Mouse (Mus musculus): Measurements from ENCODE around the gene Chuk. TPM values are rescaled to one million over a fixed set of nuclear protein-coding genes. Genes with fewer than 3 reads are reported as not detected.

Chuk gene
- polyA plus RNA-seq, 1 experiment = 11.8 TPM

- no peak for DNase-seq (ENCODE audit: low read depth in 1 of 2, low spot score in 2 of 2)
- Histone ChIP-seq H3K4me1 (ENCODE audit: control insufficient read depth, insufficient read depth, insufficient read length) (no peaks in the 10 kb centered on the region; the same call in 1 of the 2 replicates), H3K4me3 (ENCODE audit: extremely low read depth, insufficient read depth, insufficient read length) (peak overlapping the region; percentile 92), H3K27me3 (ENCODE audit: control insufficient read depth, insufficient read depth, low read length) (no peaks in the 10 kb centered on the region), H3K27ac (ENCODE audit: insufficient read depth, low read length) (no peak overlapping the region), H3K36me3 (ENCODE audit: control insufficient read depth, insufficient read depth, low read length) (peaks cover 7% of the 10 kb centered on the region)
- WGBS = 38% methylated on average over 22 of the region's 22 CpGs
- no peak for TF ChIP-seq POLR2A (IDR thresholded peaks at IDR 0.05; ENCODE audit: low read depth, low read length)
- TF ChIP-seq CTCF (IDR thresholded peaks at IDR 0.05; ENCODE audit: extremely low read depth, insufficient read depth, insufficient read length, insufficient replicate concordance) = no peak
Observed at GRCm38 (mm10) chr19:44107661-44108521, 611 bp upstream of the Chuk start.

GRCm38 (mm10) chr19:44104393-44104792, 2.9 kb downstream of the Chuk start:
- Histone ChIP-seq H3K27me3 (ENCODE audit: control insufficient read depth, insufficient read depth, low read length) (no peaks in the 10 kb centered on the region), H3K4me3 (ENCODE audit: extremely low read depth, insufficient read depth, insufficient read length) (no peak overlapping the region), H3K27ac (ENCODE audit: insufficient read depth, low read length) (no peak overlapping the region), H3K4me1 (ENCODE audit: control insufficient read depth, insufficient read depth, insufficient read length) (no peaks in the 10 kb centered on the region; the same call in 1 of the 2 replicates), H3K36me3 (ENCODE audit: control insufficient read depth, insufficient read depth, low read length) (peaks cover 8% of the 10 kb centered on the region)
- 86% methylated on average over 1 of the region's 1 CpGs for WGBS
- no peak for DNase-seq (ENCODE audit: low read depth in 1 of 2, low spot score in 2 of 2)
- TF ChIP-seq POLR2A (IDR thresholded peaks at IDR 0.05; ENCODE audit: low read depth, low read length) (no peak), CTCF (IDR thresholded peaks at IDR 0.05; ENCODE audit: extremely low read depth, insufficient read depth, insufficient read length, insufficient replicate concordance) (no peak)

- Histone ChIP-seq H3K36me3 (ENCODE audit: control insufficient read depth, insufficient read depth, low read length) (peaks cover 11% of the 10 kb centered on the region), H3K27me3 (ENCODE audit: control insufficient read depth, insufficient read depth, low read length) (no peaks in the 10 kb centered on the region), H3K4me3 (ENCODE audit: extremely low read depth, insufficient read depth, insufficient read length) (no peak overlapping the region), H3K27ac (ENCODE audit: insufficient read depth, low read length) (no peak overlapping the region), H3K4me1 (ENCODE audit: control insufficient read depth, insufficient read depth, insufficient read length) (no peaks in the 10 kb centered on the region)
- no peak for DNase-seq (ENCODE audit: low read depth in 1 of 2, low spot score in 2 of 2)
- WGBS = 91% methylated on average over 3 of the region's 3 CpGs
- TF ChIP-seq POLR2A (IDR thresholded peaks at IDR 0.05; ENCODE audit: low read depth, low read length) (no peak), CTCF (IDR thresholded peaks at IDR 0.05; ENCODE audit: extremely low read depth, insufficient read depth, insufficient read length, insufficient replicate concordance) (no peak)
Observed at GRCm38 (mm10) chr19:44103001-44103400, 4.3 kb downstream of the Chuk start.

GRCm38 (mm10) chr19:44100840-44101239, 6.4 kb downstream of the Chuk start:
- no peak overlapping the region for H3K27ac ChIP-seq (ENCODE audit: insufficient read depth, low read length)
- no peaks in the 10 kb centered on the region for H3K27me3 ChIP-seq (ENCODE audit: control insufficient read depth, insufficient read depth, low read length)
- DNase-seq (ENCODE audit: low read depth in 1 of 2, low spot score in 2 of 2) = no peak
- H3K4me3 ChIP-seq (ENCODE audit: extremely low read depth, insufficient read depth, insufficient read length) = no peak overlapping the region
- H3K4me1 ChIP-seq (ENCODE audit: control insufficient read depth, insufficient read depth, insufficient read length) = no peaks in the 10 kb centered on the region
- H3K36me3 ChIP-seq (ENCODE audit: control insufficient read depth, insufficient read depth, low read length) = peaks cover 21% of the 10 kb centered on the region
- TF ChIP-seq POLR2A (IDR thresholded peaks at IDR 0.05; ENCODE audit: low read depth, low read length) (no peak), CTCF (IDR thresholded peaks at IDR 0.05; ENCODE audit: extremely low read depth, insufficient read depth, insufficient read length, insufficient replicate concordance) (no peak)

GRCm38 (mm10) chr19:44086278-44086677, 21.0 kb downstream of the Chuk start:
- H3K36me3 ChIP-seq (ENCODE audit: control insufficient read depth, insufficient read depth, low read length) = peaks cover 17% of the 10 kb centered on the region
- DNase-seq (ENCODE audit: low read depth in 1 of 2, low spot score in 2 of 2) = no peak
- H3K27ac ChIP-seq (ENCODE audit: insufficient read depth, low read length) = no peak overlapping the region
- TF ChIP-seq CTCF (IDR thresholded peaks at IDR 0.05; ENCODE audit: extremely low read depth, insufficient read depth, insufficient read length, insufficient replicate concordance) (no peak), POLR2A (IDR thresholded peaks at IDR 0.05; ENCODE audit: low read depth, low read length) (no peak)
- 90% methylated on average over 3 of the region's 3 CpGs for WGBS
- no peak overlapping the region for H3K4me3 ChIP-seq (ENCODE audit: extremely low read depth, insufficient read depth, insufficient read length)
- H3K27me3 ChIP-seq (ENCODE audit: control insufficient read depth, insufficient read depth, low read length) = no peaks in the 10 kb centered on the region
- H3K4me1 ChIP-seq (ENCODE audit: control insufficient read depth, insufficient read depth, insufficient read length) = no peaks in the 10 kb centered on the region

- Histone ChIP-seq H3K27me3 (ENCODE audit: control insufficient read depth, insufficient read depth, low read length) (no peaks in the 10 kb centered on the region), H3K27ac (ENCODE audit: insufficient read depth, low read length) (no peak overlapping the region), H3K36me3 (ENCODE audit: control insufficient read depth, insufficient read depth, low read length) (peaks cover 25% of the 10 kb centered on the region), H3K4me3 (ENCODE audit: extremely low read depth, insufficient read depth, insufficient read length) (no peak overlapping the region), H3K4me1 (ENCODE audit: control insufficient read depth, insufficient read depth, insufficient read length) (no peaks in the 10 kb centered on the region)
- DNase-seq (ENCODE audit: low read depth in 1 of 2, low spot score in 2 of 2) = no peak
- TF ChIP-seq POLR2A (IDR thresholded peaks at IDR 0.05; ENCODE audit: low read depth, low read length) (no peak), CTCF (IDR thresholded peaks at IDR 0.05; ENCODE audit: extremely low read depth, insufficient read depth, insufficient read length, insufficient replicate concordance) (no peak)
- WGBS = 96% methylated on average over 2 of the region's 2 CpGs
Observed at GRCm38 (mm10) chr19:44080920-44081319, 26.4 kb downstream of the Chuk start.

GRCm38 (mm10) chr19:44080023-44080422, 27.3 kb downstream of the Chuk start:
- H3K4me3 ChIP-seq (ENCODE audit: extremely low read depth, insufficient read depth, insufficient read length) = no peak overlapping the region
- H3K36me3 ChIP-seq (ENCODE audit: control insufficient read depth, insufficient read depth, low read length) = peaks cover 28% of the 10 kb centered on the region
- 88% methylated on average over 2 of the region's 2 CpGs for WGBS

More at GRCm38 (mm10) chr19:44080023-44080422, 27.3 kb downstream of the Chuk start:
- TF ChIP-seq POLR2A (IDR thresholded peaks at IDR 0.05; ENCODE audit: low read depth, low read length) = no peak
- no peak for TF ChIP-seq CTCF (IDR thresholded peaks at IDR 0.05; ENCODE audit: extremely low read depth, insufficient read depth, insufficient read length, insufficient replicate concordance)
- Histone ChIP-seq H3K27ac (ENCODE audit: insufficient read depth, low read length) (no peak overlapping the region), H3K4me1 (ENCODE audit: control insufficient read depth, insufficient read depth, insufficient read length) (no peaks in the 10 kb centered on the region), H3K27me3 (ENCODE audit: control insufficient read depth, insufficient read depth, low read length) (no peaks in the 10 kb centered on the region)
- DNase-seq (ENCODE audit: low read depth in 1 of 2, low spot score in 2 of 2) = no peak

All from spleen, adult 2 months (tissue).